Mouse (Mus musculus) olfactory bulb, adult 2 months (tissue): ENCODE measurements around the gene Tagap1.
"Not testable (repeated sequence)": the region's sequence is repeated elsewhere in the genome, so short reads cannot be mapped to it uniquely, and the experiment has no call there.

Experiments
- CTCF ChIP-seq: fragments of 200-500 bp; IDR thresholded peaks from 2 replicates; pipeline ENCODE4 v1.5.1; 2012; ENCODE audit warnings: low read depth, mild to moderate bottlenecking, low read length, moderate library complexity; ENCODE audit not compliant: insufficient read depth
- POLR2A ChIP-seq: fragments of 200-500 bp; IDR thresholded peaks from 2 replicates; pipeline ENCODE4 v1.6.1; 2012; ENCODE audit warnings: mild to moderate bottlenecking, low read depth, low read length, moderate library complexity; ENCODE audit not compliant: insufficient read depth

DNA sequence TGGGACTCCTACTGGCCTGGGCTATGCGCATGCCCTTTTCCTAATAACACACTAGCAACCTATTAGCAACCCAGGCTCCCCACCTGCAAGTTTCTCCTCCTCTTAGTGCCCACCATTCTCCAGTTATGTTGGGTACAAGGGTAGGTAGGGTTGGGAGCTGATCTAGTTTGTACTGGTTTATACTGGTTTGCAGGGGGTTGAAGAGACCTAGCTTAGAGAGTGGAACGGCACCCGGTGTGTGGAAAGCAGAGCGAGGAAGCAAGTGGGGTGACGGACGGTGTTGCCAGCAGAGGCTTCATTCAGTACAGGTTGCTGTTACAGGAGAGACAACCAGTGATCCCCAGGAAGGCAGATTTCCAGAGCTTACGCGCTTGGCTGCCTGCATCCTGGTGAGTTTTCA, 9.4 kb upstream of the Tagap1 start, which contains the start of gene Rnaset2b:
- not testable (repeated sequence) for TF ChIP-seq CTCF, POLR2A
